Mouse (Mus musculus) kidney, adult 2 months (tissue): ENCODE results near the gene Wwtr1. TPM values are rescaled to one million over a fixed set of nuclear protein-coding genes. Genes with fewer than 3 reads are reported as not detected.

Experiments used
- DNase-seq: peaks from one replicate; pipeline ENCODE4 v3.0.0; 2021
- H3K27ac ChIP-seq: fragments of 200-500 bp; 2 replicates; pipeline ENCODE4 v1.5.1; 2012; ENCODE audit warnings: low read depth, low read length, control low read depth, inconsistent platforms; ENCODE audit not compliant: insufficient read depth
- H3K27me3 ChIP-seq: fragments of 200-500 bp; replicated peaks from 2 replicates; pipeline ENCODE4 v1.6.1; 2012; ENCODE audit warnings: mild to moderate bottlenecking, moderate library complexity, low read length, inconsistent platforms; ENCODE audit not compliant: control insufficient read depth, insufficient read depth
- H3K36me3 ChIP-seq: fragments of 200-500 bp; 2 replicates; pipeline ENCODE4 v1.6.1; 2012; ENCODE audit warnings: mild to moderate bottlenecking, moderate library complexity, low read length, inconsistent platforms; ENCODE audit not compliant: control insufficient read depth, insufficient read depth
- H3K4me1 ChIP-seq: fragments of 200-500 bp; 2 replicates; pipeline ENCODE4 v1.6.1; 2011; ENCODE audit warnings: low read length; ENCODE audit not compliant: control insufficient read depth, insufficient read depth
- H3K4me3 ChIP-seq: fragments of 200-500 bp; 2 replicates; pipeline ENCODE4 v1.5.1; 2011; ENCODE audit warnings: mild to moderate bottlenecking, low read depth, low read length, control low read depth; ENCODE audit not compliant: insufficient read depth
- CTCF ChIP-seq: fragments of 200-500 bp; conservative IDR thresholded peaks from 2 replicates; pipeline ENCODE4 v1.5.1; 2011; ENCODE audit warnings: low read depth, mild to moderate bottlenecking, control low read depth, low read length, moderate library complexity, mixed read lengths; ENCODE audit not compliant: insufficient read depth, insufficient read length
- POLR2A ChIP-seq: fragments of 200-500 bp; IDR thresholded peaks from one replicate; pipeline ENCODE4 v1.6.1; 2011; ENCODE audit warnings: low read depth, low read length, control low read depth
- WGBS: fragments of 180-500 bp; shearing (Covaris S2); methylation state at CpG from one replicate; pipeline ENCODE4 v1.1.7; 2018; 5-methylcytosine and 5-hydroxymethylcytosine counted together
- polyA plus RNA-seq: library from polyadenylated mRNA; depleted of rRNA; stranded (reverse); fragments of >200 nt; gene quantifications from 2 replicates; pipeline ENCODE4 v1.2.3, GENCODE M21; 2012

Wwtr1 gene
- polyA plus RNA-seq, 1 experiment: 29.6 TPM

DNA sequence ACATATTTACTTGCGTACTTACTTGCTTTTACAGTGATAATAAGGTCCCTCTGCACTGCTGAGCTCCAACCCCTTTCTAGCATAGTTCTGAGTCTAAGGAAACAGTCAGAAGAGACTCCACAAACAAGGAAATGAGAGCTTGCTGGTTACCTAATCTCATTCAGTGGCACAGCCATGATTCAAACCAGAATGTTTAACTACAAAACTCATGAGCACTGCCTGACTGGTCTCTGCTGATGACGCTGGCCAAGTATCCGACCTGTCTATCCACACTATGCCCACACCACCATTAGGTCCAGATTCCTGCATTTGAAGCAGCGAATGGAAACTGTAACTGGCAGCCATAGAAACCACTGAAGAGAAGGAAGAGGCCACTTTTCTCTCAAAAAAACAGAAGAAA lies 18.3 kb downstream of the Wwtr1 start:
- Histone ChIP-seq H3K36me3 (no peaks in the 10 kb centered on the region), H3K4me1 (peaks cover 3% of the 10 kb centered on the region; the same call in 1 of the 2 replicates), H3K27ac (no peak overlapping the region), H3K27me3 (no peaks in the 10 kb centered on the region), H3K4me3 (no peak overlapping the region)
- no peak for TF ChIP-seq POLR2A
- TF ChIP-seq CTCF: no peak
- 63% methylated on average over 4 of the region's 4 CpGs for WGBS
- DNase-seq: peak; percentile 27

DNA sequence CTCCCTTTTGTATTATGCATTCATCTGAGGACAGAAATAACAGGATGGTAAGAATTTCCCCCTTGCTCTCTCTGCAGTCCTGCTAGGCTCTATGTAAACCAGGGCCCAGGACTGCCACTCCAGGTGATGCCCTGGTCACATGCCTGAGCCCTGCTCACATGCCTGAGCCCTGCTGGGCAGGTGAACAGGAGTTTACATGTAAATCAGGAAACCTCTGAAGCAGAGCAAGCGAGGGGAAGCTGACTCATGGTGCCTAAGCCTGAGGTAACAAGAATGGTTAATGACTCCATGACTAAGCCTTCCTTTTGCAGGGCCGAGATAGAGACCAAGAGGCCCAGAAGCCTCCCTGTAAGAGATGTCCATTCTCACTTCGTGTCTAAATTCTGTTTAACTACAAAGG lies 20.1 kb downstream of the Wwtr1 start:
- no peaks in the 10 kb centered on the region for H3K27me3 ChIP-seq
- H3K36me3 ChIP-seq: no peaks in the 10 kb centered on the region
- H3K27ac ChIP-seq: 0 out of 2 replicates have a peak overlapping the region, but pooled peaks have one; percentile 19
- peaks cover 3% of the 10 kb centered on the region; the same call in 1 of the 2 replicates for H3K4me1 ChIP-seq
- DNase-seq: peak; percentile 87
- no peak for TF ChIP-seq POLR2A
- no peak for TF ChIP-seq CTCF
- H3K4me3 ChIP-seq: no peak overlapping the region
- whole genome bisulfite sequencing: 24% methylated on average over 3 of the region's 3 CpGs

DNA sequence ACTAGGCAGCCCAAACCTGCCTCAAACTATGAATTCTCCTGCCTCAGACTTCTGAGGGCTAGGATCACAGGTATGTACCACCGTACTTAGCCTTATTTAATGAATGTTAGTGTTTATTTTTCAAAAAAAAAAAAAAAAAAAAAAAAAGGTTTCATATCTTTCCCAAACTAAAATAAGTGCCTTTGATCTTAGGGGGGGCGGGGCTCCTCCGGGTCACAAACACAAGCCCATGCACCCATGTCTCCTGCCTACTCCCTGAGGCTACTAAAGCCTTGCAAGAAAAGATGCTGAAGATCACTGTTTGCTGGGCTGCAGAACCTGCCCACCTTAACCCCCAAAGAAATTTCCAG lies 20.8 kb downstream of the Wwtr1 start:
- no peak for TF ChIP-seq POLR2A
- TF ChIP-seq CTCF: no peak
- 70% methylated on average over 3 of the region's 3 CpGs for WGBS
- no peaks in the 10 kb centered on the region for H3K36me3 ChIP-seq
- no peak overlapping the region for H3K27ac ChIP-seq
- no peak overlapping the region for H3K4me3 ChIP-seq
- H3K27me3 ChIP-seq: no peaks in the 10 kb centered on the region
- no peak for DNase-seq
- peaks cover 3% of the 10 kb centered on the region; the same call in 1 of the 2 replicates for H3K4me1 ChIP-seq

DNA sequence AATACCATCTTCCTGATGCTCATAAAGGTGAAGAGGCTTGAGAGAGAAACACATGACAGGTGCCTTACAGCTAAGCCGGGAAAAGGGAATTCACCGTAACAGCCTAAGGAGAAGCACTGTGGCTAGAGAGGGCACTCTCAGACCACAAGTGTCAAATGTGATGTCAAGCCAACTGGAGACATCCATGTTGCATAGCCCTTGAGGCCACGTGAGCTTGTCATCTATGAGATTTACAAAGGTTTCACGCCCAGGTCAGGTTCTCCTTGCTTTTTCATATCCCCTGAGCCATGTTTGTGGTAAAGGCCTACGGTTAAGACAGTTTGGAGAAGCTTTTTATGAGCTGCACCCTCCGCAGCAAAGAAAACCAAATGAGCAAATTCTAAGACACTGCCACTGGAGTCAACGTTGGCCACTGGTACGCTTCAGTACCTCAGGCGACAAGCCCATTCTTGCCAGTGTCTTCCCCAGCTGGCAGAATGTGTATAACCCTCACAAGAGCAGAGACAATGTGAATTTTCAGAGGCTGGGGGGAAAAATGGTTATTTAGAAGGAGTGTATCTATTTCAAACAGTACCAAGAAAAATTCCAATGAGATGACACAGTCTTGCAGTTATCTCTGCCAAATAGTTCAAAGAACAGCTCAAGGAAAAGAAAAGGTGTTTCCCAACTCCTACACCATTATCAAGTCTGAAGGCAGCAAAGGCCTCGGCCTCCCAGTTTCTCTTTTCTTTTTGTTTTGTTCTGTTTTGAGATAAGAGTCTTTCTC lies 21.4 kb downstream of the Wwtr1 start:
- Histone ChIP-seq H3K4me3 (no peak overlapping the region), H3K36me3 (no peaks in the 10 kb centered on the region), H3K4me1 (peaks cover 3% of the 10 kb centered on the region; the same call in 1 of the 2 replicates), H3K27ac (no peak overlapping the region), H3K27me3 (no peaks in the 10 kb centered on the region)
- DNase-seq: no peak
- TF ChIP-seq CTCF (no peak), POLR2A (no peak)
- WGBS: 80% methylated on average over 10 of the region's 10 CpGs

DNA sequence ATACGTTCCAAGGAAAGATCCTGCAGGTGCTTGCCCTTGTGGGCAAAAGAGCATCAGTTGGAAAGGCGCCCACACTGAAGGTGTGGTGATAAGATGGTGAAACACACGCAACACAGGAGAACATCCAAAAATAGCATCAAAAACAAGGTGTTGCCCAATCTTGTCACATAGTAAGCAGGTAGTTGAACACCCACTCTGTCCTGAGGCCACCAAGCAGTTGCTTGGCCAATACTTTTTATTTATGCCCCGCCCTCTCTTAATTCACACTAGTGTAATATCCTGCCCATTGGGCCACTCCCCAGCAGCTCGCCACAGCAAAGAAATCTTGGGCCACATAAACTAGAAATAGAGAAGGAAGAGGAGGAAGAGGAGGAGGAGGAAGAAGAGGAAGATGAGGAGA lies 22.6 kb downstream of the Wwtr1 start:
- WGBS: 87% methylated on average over 5 of the region's 5 CpGs
- Histone ChIP-seq H3K27me3 (no peaks in the 10 kb centered on the region), H3K4me3 (no peak overlapping the region), H3K36me3 (no peaks in the 10 kb centered on the region), H3K4me1 (peaks cover 3% of the 10 kb centered on the region; the same call in 1 of the 2 replicates), H3K27ac (no peak overlapping the region)
- DNase-seq: no peak
- no peak for TF ChIP-seq POLR2A
- no peak for TF ChIP-seq CTCF

DNA sequence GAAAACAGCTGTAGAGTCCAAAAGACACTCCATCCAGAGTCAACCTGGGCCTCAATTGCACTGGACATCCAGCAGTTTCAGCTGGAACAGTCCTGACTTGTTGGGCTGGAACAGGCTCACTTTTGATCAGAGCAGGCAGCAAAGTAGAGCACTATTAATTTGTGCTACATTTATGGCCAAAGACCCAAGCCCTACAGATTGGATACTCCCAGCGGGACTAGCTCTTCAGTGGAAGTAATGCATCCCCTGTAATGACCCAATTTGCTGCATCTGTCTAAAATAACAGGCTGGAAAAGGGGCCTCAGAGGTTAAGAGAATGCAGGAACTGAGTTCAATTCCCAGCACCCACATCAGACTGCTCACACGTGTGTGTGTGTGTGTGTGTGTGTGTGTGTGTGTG lies 24.5 kb downstream of the Wwtr1 start:
- peaks cover 6% of the 10 kb centered on the region; the same call in 1 of the 2 replicates for H3K4me1 ChIP-seq
- no peaks in the 10 kb centered on the region for H3K27me3 ChIP-seq
- 74% methylated on average over 2 of the region's 2 CpGs for WGBS
- no peak overlapping the region for H3K4me3 ChIP-seq
- TF ChIP-seq CTCF (no peak), POLR2A (no peak)
- H3K27ac ChIP-seq: no peak overlapping the region
- no peaks in the 10 kb centered on the region for H3K36me3 ChIP-seq
- DNase-seq: no peak

DNA sequence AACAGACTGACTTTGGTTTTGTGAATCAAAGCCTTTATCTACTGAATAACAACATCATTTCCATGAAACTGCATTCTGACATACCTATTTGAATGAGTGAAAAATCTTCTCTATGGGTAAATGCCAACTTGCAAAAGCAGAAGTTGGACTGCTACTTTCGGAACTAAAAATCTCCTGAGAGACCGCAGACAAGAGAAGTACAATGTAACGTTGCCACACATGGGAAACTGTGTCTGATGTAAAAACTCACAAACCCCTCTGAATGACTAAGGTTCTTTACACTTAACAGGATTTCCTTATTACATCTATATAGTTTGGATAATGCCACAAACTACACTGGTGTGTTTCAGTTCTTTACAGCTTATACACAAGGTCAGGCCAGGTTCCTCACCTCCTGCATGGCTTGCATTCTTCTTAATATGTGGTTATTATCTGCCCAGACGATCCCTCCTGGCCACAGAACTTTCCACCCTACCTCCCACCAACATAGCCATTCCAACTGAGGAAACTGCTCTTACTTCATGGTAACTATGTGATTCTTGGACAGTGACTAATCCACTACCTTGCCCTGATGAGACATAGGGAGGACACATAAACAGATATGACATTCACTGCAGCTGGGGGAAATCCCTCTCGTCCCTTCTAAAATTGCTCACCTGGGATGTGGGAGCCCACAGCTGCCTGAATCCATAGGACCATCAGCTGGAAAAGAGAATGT lies 25.1 kb downstream of the Wwtr1 start:
- no peak for TF ChIP-seq POLR2A
- no peak for TF ChIP-seq CTCF
- WGBS: 74% methylated on average over 5 of the region's 5 CpGs
- H3K4me3 ChIP-seq: no peak overlapping the region
- H3K27ac ChIP-seq: no peak overlapping the region
- no peak for DNase-seq
- peaks cover 6% of the 10 kb centered on the region; the same call in 1 of the 2 replicates for H3K4me1 ChIP-seq
- no peaks in the 10 kb centered on the region for H3K27me3 ChIP-seq
- H3K36me3 ChIP-seq: no peaks in the 10 kb centered on the region
